Mouse (Mus musculus) stomach, embryonic 16.5 days (tissue): ENCODE measurements at regions not wholly inside any gene's neighbourhood (a gene's known extent, or its start where the extent isn't known, plus 50 kb on each side); places are given as distances from the start of the nearest gene placed in this dataset.
"Not testable (repeated sequence)": the region's sequence is repeated elsewhere in the genome, so short reads cannot be mapped to it uniquely, and the experiment has no call there.

ENCODE experiments used
- ATAC-seq: fragments of 200-750 bp; cut with Nextera tagmentation; 2 replicates; pipeline ENCODE4 v1.8.0; 2017; ENCODE audit warnings: moderate number of reproducible peaks, moderate TSS enrichment; ENCODE audit not compliant: insufficient read depth, low FRiP score
- H3K27ac ChIP-seq: fragments of 300-500 bp; sonication (generic); 2 replicates; pipeline ENCODE4 v1.5.1; 2014; ENCODE audit warnings: low read length
- H3K27me3 ChIP-seq: fragments of 300-500 bp; sonication (generic); 2 replicates; pipeline ENCODE4 v1.6.1; 2014; ENCODE audit warnings: low read length, control low read depth, mixed read lengths; ENCODE audit not compliant: control insufficient read depth, insufficient read depth
- H3K36me3 ChIP-seq: fragments of 300-500 bp; sonication (generic); 2 replicates; pipeline ENCODE4 v1.6.1; 2014; ENCODE audit warnings: low read length; ENCODE audit not compliant: control insufficient read depth, insufficient read depth
- H3K4me1 ChIP-seq: fragments of 300-500 bp; sonication (generic); 2 replicates; pipeline ENCODE4 v1.6.1; 2014; ENCODE audit warnings: low read length, control low read depth, mixed read lengths; ENCODE audit not compliant: control insufficient read depth, insufficient read depth
- H3K4me2 ChIP-seq: fragments of 300-500 bp; sonication (generic); 2 replicates; pipeline ENCODE4 v1.6.1; 2014; ENCODE audit warnings: low read depth, low read length, mixed read lengths
- H3K4me3 ChIP-seq: fragments of 300-500 bp; sonication (generic); replicated peaks from 2 replicates; pipeline ENCODE4 v1.5.1; 2014; ENCODE audit warnings: mild to moderate bottlenecking, low read length
- H3K9ac ChIP-seq: fragments of 300-500 bp; sonication (generic); 2 replicates; pipeline ENCODE4 v1.6.1; 2014; ENCODE audit warnings: low read length
- H3K9me3 ChIP-seq: fragments of 300-500 bp; sonication (generic); replicated peaks from 2 replicates; pipeline ENCODE4 v1.6.1; 2016; ENCODE audit warnings: low read length, control low read depth; ENCODE audit not compliant: control insufficient read depth
- WGBS: fragments of 180-500 bp; shearing (Covaris S2); extraction: QIAGEN DNeasy Blood & Tissue Kit; methylation state at CpG from one replicate; pipeline ENCODE4 v1.1.7; 2014; 5-methylcytosine and 5-hydroxymethylcytosine counted together

- H3K27ac ChIP-seq = peak overlapping the region; percentile 82
- no peak overlapping the region for H3K9ac ChIP-seq
- no peaks in the 10 kb centered on the region for H3K27me3 ChIP-seq
- H3K4me1 ChIP-seq = peaks cover 13% of the 10 kb centered on the region
- WGBS = 72% methylated on average over 9 of the region's 9 CpGs
- no peaks in the 10 kb centered on the region for H3K36me3 ChIP-seq
- no peaks in the 10 kb centered on the region for H3K9me3 ChIP-seq
- no peak overlapping the region for H3K4me2 ChIP-seq
- peak; percentile 11; the same call in 1 of the 2 replicates for ATAC-seq
- H3K4me3 ChIP-seq = no peak overlapping the region
Measured at GRCm38 (mm10) chr3:121589494-121589885, 57.3 kb upstream of the Slc44a3 start.

GRCm38 (mm10) chr3:121588737-121589493, 56.7 kb upstream of the Slc44a3 start:
- Histone ChIP-seq H3K4me2 (no peak overlapping the region), H3K27me3 (no peaks in the 10 kb centered on the region), H3K36me3 (no peaks in the 10 kb centered on the region), H3K4me3 (no peak overlapping the region), H3K9me3 (no peaks in the 10 kb centered on the region), H3K4me1 (peaks cover 16% of the 10 kb centered on the region), H3K9ac (no peak overlapping the region), H3K27ac (peak overlapping the region; percentile 82)
- 44% methylated on average over 14 of the region's 14 CpGs for WGBS
- ATAC-seq = peak; percentile 88

GRCm38 (mm10) chr3:121585306-121585705, 53.1 kb upstream of the Slc44a3 start:
- WGBS = 94% methylated on average over 5 of the region's 5 CpGs
- H3K27me3 ChIP-seq = no peaks in the 10 kb centered on the region

GRCm38 (mm10) chr3:121584736-121585151, 52.5 kb upstream of the Slc44a3 start:
- H3K4me2 ChIP-seq = no peak overlapping the region
- no peaks in the 10 kb centered on the region for H3K36me3 ChIP-seq
- H3K27me3 ChIP-seq = no peaks in the 10 kb centered on the region
- H3K9ac ChIP-seq = no peak overlapping the region
- 32% methylated on average over 5 of the region's 5 CpGs for WGBS
- no peak overlapping the region for H3K4me3 ChIP-seq
- H3K9me3 ChIP-seq = no peaks in the 10 kb centered on the region
- H3K4me1 ChIP-seq = peaks cover 15% of the 10 kb centered on the region
- peak overlapping the region; percentile 53 for H3K27ac ChIP-seq
- peak; percentile 50; the same call in 1 of the 2 replicates for ATAC-seq

More at GRCm38 (mm10) chr3:121585306-121585705, 53.1 kb upstream of the Slc44a3 start:
- Histone ChIP-seq H3K36me3 (no peaks in the 10 kb centered on the region), H3K9me3 (no peaks in the 10 kb centered on the region), H3K4me3 (no peak overlapping the region), H3K27ac (peak overlapping the region; percentile 53; the same call in 1 of the 2 replicates), H3K4me1 (peaks cover 16% of the 10 kb centered on the region), H3K4me2 (no peak overlapping the region), H3K9ac (no peak overlapping the region)
- no peak for ATAC-seq

GRCm38 (mm10) chr3:121584317-121584716, 52.1 kb upstream of the Slc44a3 start:
- H3K27ac ChIP-seq = peak overlapping the region; percentile 53
- H3K4me2 ChIP-seq = no peak overlapping the region
- no peak overlapping the region for H3K9ac ChIP-seq
- H3K27me3 ChIP-seq = no peaks in the 10 kb centered on the region
- no peaks in the 10 kb centered on the region for H3K9me3 ChIP-seq
- H3K4me1 ChIP-seq = peaks cover 11% of the 10 kb centered on the region
- no peaks in the 10 kb centered on the region for H3K36me3 ChIP-seq
- ATAC-seq = peak; percentile 34; the same call in 1 of the 2 replicates
- no peak overlapping the region for H3K4me3 ChIP-seq

DNA sequence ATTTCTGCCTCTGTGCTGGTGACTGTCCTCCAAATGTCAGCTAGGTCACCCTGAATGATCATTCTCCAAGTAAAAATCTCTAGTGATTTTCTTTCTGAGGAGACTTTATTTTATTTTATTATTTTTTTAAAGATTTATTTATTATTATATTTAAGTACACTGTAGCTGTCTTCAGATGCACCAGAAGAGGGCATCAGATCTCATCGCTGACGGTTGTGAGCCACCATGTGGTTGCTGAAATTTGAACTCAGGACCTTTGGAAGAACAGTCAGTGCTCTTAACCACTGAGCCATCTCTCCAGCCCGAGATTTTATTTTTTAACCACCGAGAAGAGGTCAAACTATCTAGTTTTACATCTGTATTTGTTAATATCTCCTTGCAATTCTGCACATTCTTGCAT, 50.5 kb upstream of the Slc44a3 start:
- not testable (repeated sequence) for H3K4me2 ChIP-seq, ATAC-seq, H3K9me3 ChIP-seq, H3K36me3 ChIP-seq, H3K27ac ChIP-seq, H3K4me3 ChIP-seq, H3K27me3 ChIP-seq, H3K9ac ChIP-seq
- H3K4me1 ChIP-seq = peaks cover 12% of the 10 kb centered on the region; the same call in 1 of the 2 replicates
- 89% methylated on average over 4 of the region's 4 CpGs for WGBS
